Mouse (Mus musculus) heart, postnatal 0 days (tissue): ENCODE measurements at regions not wholly inside any gene's neighbourhood (a gene's known extent, or its start where the extent isn't known, plus 50 kb on each side); places are given as distances from the start of the nearest gene placed in this dataset.
A peak's percentile ranks its signal among the peaks of the same experiment; 100 is the strongest.

Source experiments
- ATAC-seq: fragments of 200-750 bp; cut with Nextera tagmentation; 2 replicates; pipeline ENCODE4 v1.8.0; 2017; ENCODE audit warnings: low read depth, moderate number of reproducible peaks, moderate library complexity; ENCODE audit not compliant: insufficient read depth
- DNase-seq: peaks from one replicate; pipeline ENCODE4 v3.0.0-alpha.2; 2016; ENCODE audit warnings: low spot score
- H3K27ac ChIP-seq: fragments of 300-500 bp; sonication (generic); 2 replicates; pipeline ENCODE4 v1.5.1; 2014; ENCODE audit warnings: low read depth, mild to moderate bottlenecking
- H3K27me3 ChIP-seq: fragments of 300-500 bp; sonication (generic); 2 replicates; pipeline ENCODE4 v1.6.1; 2014; ENCODE audit warnings: low read length, mixed read lengths; ENCODE audit not compliant: control insufficient read depth, insufficient read depth
- H3K36me3 ChIP-seq: fragments of 300-500 bp; sonication (generic); replicated peaks from 2 replicates; pipeline ENCODE4 v1.6.1; 2014; ENCODE audit warnings: low read length, mixed read lengths; ENCODE audit not compliant: control insufficient read depth, insufficient read depth
- H3K4me1 ChIP-seq: fragments of 300-500 bp; sonication (generic); 2 replicates; pipeline ENCODE4 v1.6.1; 2014; ENCODE audit warnings: antibody characterized with exemption; ENCODE audit not compliant: control insufficient read depth, insufficient read depth
- H3K4me2 ChIP-seq: fragments of 300-500 bp; sonication (generic); 2 replicates; pipeline ENCODE4 v1.6.1; 2014; ENCODE audit warnings: low read depth, mild to moderate bottlenecking, low read length, moderate library complexity
- H3K4me3 ChIP-seq: fragments of 300-500 bp; sonication (generic); 2 replicates; pipeline ENCODE4 v1.5.1; 2014; ENCODE audit warnings: low read depth, low read length
- H3K9ac ChIP-seq: fragments of 300-500 bp; sonication (generic); replicated peaks from 2 replicates; pipeline ENCODE4 v1.6.1; 2014; ENCODE audit warnings: low read depth, low read length, mixed read lengths
- H3K9me3 ChIP-seq: fragments of 300-500 bp; sonication (generic); replicated peaks from 2 replicates; pipeline ENCODE4 v1.6.1; 2016; ENCODE audit warnings: low read length; ENCODE audit not compliant: control insufficient read depth
- CTCF ChIP-seq: IDR thresholded peaks from 2 replicates; pipeline ENCODE4 v1.5.1; 2016; ENCODE audit warnings: antibody characterized with exemption, control low read depth, low read depth
- EP300 ChIP-seq: IDR thresholded peaks from 2 replicates; pipeline ENCODE4 v1.6.1; 2016; ENCODE audit warnings: antibody characterized with exemption, low read depth
- WGBS: fragments of 180-500 bp; shearing (Covaris S2); extraction: QIAGEN DNeasy Blood & Tissue Kit; methylation state at CpG from one replicate; pipeline ENCODE4 v1.1.7; 2014; 5-methylcytosine and 5-hydroxymethylcytosine counted together

GRCm38 (mm10) chr13:30600194-30600593, 55.0 kb upstream of the Uqcrfs1 start:
- DNase-seq: no peak
- Histone ChIP-seq H3K36me3 (no peaks in the 10 kb centered on the region), H3K9ac (no peak overlapping the region), H3K9me3 (no peaks in the 10 kb centered on the region), H3K4me2 (no peak overlapping the region), H3K4me1 (no peaks in the 10 kb centered on the region), H3K27me3 (no peaks in the 10 kb centered on the region), H3K4me3 (no peak overlapping the region), H3K27ac (no peak overlapping the region)
- TF ChIP-seq CTCF: no peak
- no peak for TF ChIP-seq EP300
- WGBS: 84% methylated on average over 6 of the region's 6 CpGs
- no peak for ATAC-seq

- H3K9ac ChIP-seq: no peak overlapping the region
- ATAC-seq: no peak
- H3K4me2 ChIP-seq: no peak overlapping the region
- 58% methylated on average over 4 of the region's 4 CpGs for WGBS
- no peak for DNase-seq
- no peak overlapping the region for H3K4me3 ChIP-seq
- no peaks in the 10 kb centered on the region for H3K27me3 ChIP-seq
- no peaks in the 10 kb centered on the region for H3K4me1 ChIP-seq
- H3K36me3 ChIP-seq: no peaks in the 10 kb centered on the region
- TF ChIP-seq CTCF: no peak
- TF ChIP-seq EP300: no peak
- no peak overlapping the region for H3K27ac ChIP-seq
- no peaks in the 10 kb centered on the region for H3K9me3 ChIP-seq
Observed at GRCm38 (mm10) chr13:30600625-30601407, 55.7 kb upstream of the Uqcrfs1 start.

- DNase-seq (peak; percentile 35), ATAC-seq (no peak)
- H3K4me2 ChIP-seq: no peak overlapping the region
- WGBS: 24% methylated on average over 9 of the region's 9 CpGs
- no peaks in the 10 kb centered on the region for H3K4me1 ChIP-seq
- no peak overlapping the region for H3K27ac ChIP-seq
- H3K27me3 ChIP-seq: no peaks in the 10 kb centered on the region
- TF ChIP-seq CTCF (peak; percentile 55), EP300 (no peak)
- no peaks in the 10 kb centered on the region for H3K36me3 ChIP-seq
- H3K9me3 ChIP-seq: no peaks in the 10 kb centered on the region
- no peak overlapping the region for H3K9ac ChIP-seq
- no peak overlapping the region for H3K4me3 ChIP-seq
Observed at GRCm38 (mm10) chr13:30603936-30604335, 55.9 kb upstream of the Dusp22 start.

GRCm38 (mm10) chr13:30607343-30607742, 52.5 kb upstream of the Dusp22 start:
- H3K27ac ChIP-seq: no peak overlapping the region
- H3K9ac ChIP-seq: no peak overlapping the region
- no peaks in the 10 kb centered on the region for H3K36me3 ChIP-seq
- WGBS: 72% methylated on average over 2 of the region's 2 CpGs
- H3K4me2 ChIP-seq: no peak overlapping the region
- H3K4me1 ChIP-seq: no peaks in the 10 kb centered on the region
- no peaks in the 10 kb centered on the region for H3K27me3 ChIP-seq
- TF ChIP-seq EP300 (no peak), CTCF (no peak)
- H3K9me3 ChIP-seq: no peaks in the 10 kb centered on the region
- no peak for ATAC-seq
- no peak for DNase-seq
- H3K4me3 ChIP-seq: no peak overlapping the region

- ATAC-seq (no peak), DNase-seq (no peak)
- no peak overlapping the region for H3K27ac ChIP-seq
- no peak overlapping the region for H3K9ac ChIP-seq
- H3K9me3 ChIP-seq: no peaks in the 10 kb centered on the region
- no peak overlapping the region for H3K4me2 ChIP-seq
- no peaks in the 10 kb centered on the region for H3K27me3 ChIP-seq
- H3K4me3 ChIP-seq: no peak overlapping the region
- no peaks in the 10 kb centered on the region for H3K36me3 ChIP-seq
- TF ChIP-seq EP300 (no peak), CTCF (no peak)
- H3K4me1 ChIP-seq: no peaks in the 10 kb centered on the region
- 83% methylated on average over 6 of the region's 6 CpGs for WGBS
Observed at GRCm38 (mm10) chr13:30607881-30608280, 51.9 kb upstream of the Dusp22 start.

- H3K27me3 ChIP-seq: no peaks in the 10 kb centered on the region
- no peak overlapping the region for H3K27ac ChIP-seq
- H3K36me3 ChIP-seq: no peaks in the 10 kb centered on the region
- H3K4me1 ChIP-seq: no peaks in the 10 kb centered on the region
- ATAC-seq: no peak
- no peaks in the 10 kb centered on the region for H3K9me3 ChIP-seq
- H3K9ac ChIP-seq: no peak overlapping the region
- no peak for DNase-seq
- H3K4me3 ChIP-seq: no peak overlapping the region
- no peak overlapping the region for H3K4me2 ChIP-seq
- WGBS: 83% methylated on average over 3 of the region's 3 CpGs
- TF ChIP-seq EP300: no peak
- TF ChIP-seq CTCF: no peak
Observed at GRCm38 (mm10) chr13:30609784-30610183, 50.0 kb upstream of the Dusp22 start.
